In genomic region chr13:49546517-49546916, GRCm38 (mm10) we compare ENCODE assay signal across 13 mouse cellular contexts. TPM values are rescaled to one million over a fixed set of nuclear protein-coding genes. Genes with fewer than 3 reads are reported as not detected.
DNase-seq lines count a peak whose midpoint lies in the region; ATAC-seq and TF ChIP-seq lines count a peak whose summit lies in the region.
"Had no signal": no experiment of that assay in that cellular context is flagged by ENCODE, and none has a peak within 500 bp of the region (broad histone marks: within the 10 kb centered on the region; RNA-seq: fewer than 3 reads in every experiment).

No protein-coding gene starts in this region.

- peak overlapping the region; percentile 60 for H3K4me3 ChIP-seq in gastrocnemius, adult 2 months
- no peak overlapping the region for H3K4me3 ChIP-seq in kidney, adult 2 months (ENCODE audit: insufficient read depth, low read depth, low read length)
- H3K4me3 ChIP-seq: forebrain, embryonic 12.5 days; hindbrain, embryonic 15.5 days had no signal

- no peaks in the 10 kb centered on the region for H3K4me1 ChIP-seq in kidney, adult 2 months (ENCODE audit: control insufficient read depth, insufficient read depth, low read length)
- H3K4me1 ChIP-seq: forebrain, embryonic 12.5 days; hindbrain, embryonic 15.5 days had no signal

- ATAC-seq in megakaryocyte, adult 5-6 weeks (ENCODE audit: poor library complexity, severe bottlenecking): no peak
- ATAC-seq: Patski had no signal

- no peaks in the 10 kb centered on the region for H3K36me3 ChIP-seq in kidney, adult 2 months (ENCODE audit: control insufficient read depth, insufficient read depth, low read length)
- H3K36me3 ChIP-seq: forebrain, embryonic 12.5 days; hindbrain, embryonic 15.5 days had no signal

- 78% methylated on average over 1 of the region's 1 CpGs for WGBS in kidney, adult 2 months

- no peak for TF ChIP-seq CTCF in gastrocnemius, adult 2 months (IDR thresholded peaks at IDR 0.05)
- TF ChIP-seq CTCF in kidney, adult 2 months (conservative IDR thresholded peaks at IDR 0.05; ENCODE audit: insufficient read depth, insufficient read length, low read depth, low read length): no peak

- intact Hi-C loops in gastrocnemius, adult 2 months (cut with DNase I): no loop called here

- no peaks in the 10 kb centered on the region for H3K27me3 ChIP-seq in kidney, adult 2 months (replicated peaks; ENCODE audit: control insufficient read depth, insufficient read depth, low read length)
- H3K27me3 ChIP-seq: forebrain, embryonic 12.5 days; hindbrain, embryonic 15.5 days; Patski had no signal

- DNase-seq in gastrocnemius, adult 2 months: peak; percentile 26
- no peak for DNase-seq in gastrocnemius, postnatal 4 days (ENCODE audit: low spot score in 2 of 2)
- peak; percentile 68 for DNase-seq in heart, adult 8-10 months (ENCODE audit: low spot score)
- DNase-seq in kidney, adult 2 months: peak; percentile 41
- DNase-seq in lung, postnatal 14 days: peak; percentile 13
- no peak for DNase-seq in adrenal gland, postnatal 10 days
- no peak for DNase-seq in adrenal gland, postnatal 14 days
- DNase-seq: cerebellum, postnatal 14 days had no signal

- TF ChIP-seq POLR2A in kidney, adult 2 months (IDR thresholded peaks at IDR 0.05; ENCODE audit: low read depth, low read length): no peak

- peak overlapping the region; percentile 82 for H3K27ac ChIP-seq in gastrocnemius, adult 2 months
- peak overlapping the region; percentile 9; the same call in 1 of the 2 replicates for H3K27ac ChIP-seq in kidney, adult 2 months (ENCODE audit: insufficient read depth, low read depth, low read length)
- H3K27ac ChIP-seq: forebrain, embryonic 12.5 days; hindbrain, embryonic 15.5 days; macrophage had no signal

RNA-seq across cellular contexts. Expression of gene Aspn, which starts 2.3 kb away (rescaled TPM):
- 10 to 100 TPM; 13.0 to 19.6 TPM for total RNA-seq in gastrocnemius, adult 2 months (2021)
- total RNA-seq in gastrocnemius, postnatal 4 days (2021): 100 to 1,000 TPM; 194 to 215 TPM
- total RNA-seq in heart, adult 8-10 months (2022): 10 to 100 TPM in 3 of 4 experiments, 1 to 10 TPM in 1; 8.3 to 17.7 (median 15.3) TPM
- polyA plus RNA-seq in kidney, adult 2 months (2012; rRNA removed): 0.56 and 1.0 TPM in 2 replicates
- total RNA-seq in megakaryocyte, adult 5-6 weeks (2015): not detected in 2 replicates
- total RNA-seq in megakaryocyte, adult 5-6 weeks (2017): not detected in 2 replicates
- total RNA-seq in adrenal gland, postnatal 10 days (2021): 10 to 100 TPM; 34.8 to 50.4 TPM
- 21.8 and 25.0 TPM in 2 replicates for total RNA-seq in adrenal gland, postnatal 14 days (2021)
- polyA plus RNA-seq: macrophage, Patski had no signal

RNA-seq across cellular contexts. Expression of gene Omd, which starts 35.7 kb away (rescaled TPM):
- total RNA-seq in gastrocnemius, adult 2 months (2021): 1 to 10 TPM; 1.9 to 4.8 TPM
- 1 to 10 TPM in 1 of 2 experiments, under 1 TPM in 1; 0.93 to 1.5 TPM for total RNA-seq in gastrocnemius, postnatal 4 days (2021)
- total RNA-seq in heart, adult 8-10 months (2022): 1 to 10 TPM in 3 of 4 experiments, under 1 TPM in 1; 0.68 to 2.0 (median 1.1) TPM
- 0.69 and 0.70 TPM in 2 replicates for polyA plus RNA-seq in kidney, adult 2 months (2012; rRNA removed)
- total RNA-seq in megakaryocyte, adult 5-6 weeks (2015): not detected in 2 replicates
- not detected in 2 replicates for total RNA-seq in megakaryocyte, adult 5-6 weeks (2017)
- 1 to 10 TPM; 1.7 to 5.8 TPM for total RNA-seq in adrenal gland, postnatal 10 days (2021)
- total RNA-seq in adrenal gland, postnatal 14 days (2021): 3.8 and 6.4 TPM in 2 replicates
- polyA plus RNA-seq: macrophage had no signal

RNA-seq across cellular contexts. Expression of gene Ecm2, which starts 41.9 kb away (rescaled TPM):
- total RNA-seq in gastrocnemius, adult 2 months (2021): 10 to 100 TPM in 1 of 2 experiments, 1 to 10 TPM in 1; 8.0 to 15.0 TPM
- 10 to 100 TPM; 11.7 to 14.8 TPM for total RNA-seq in gastrocnemius, postnatal 4 days (2021)
- total RNA-seq in heart, adult 8-10 months (2022): 10 to 100 TPM; 10.8 to 14.2 (median 11.6) TPM
- polyA plus RNA-seq in kidney, adult 2 months (2012; rRNA removed): 2.0 and 3.0 TPM in 2 replicates
- total RNA-seq in megakaryocyte, adult 5-6 weeks (2015): not detected in 2 replicates
- 0.07 TPM in 1 of 2 replicates, not detected in the other for total RNA-seq in megakaryocyte, adult 5-6 weeks (2017)
- total RNA-seq in adrenal gland, postnatal 10 days (2021): 10 to 100 TPM; 10.0 to 10.9 TPM
- total RNA-seq in adrenal gland, postnatal 14 days (2021): 8.3 and 12.0 TPM in 2 replicates
- polyA plus RNA-seq: macrophage had no signal

RNA-seq across cellular contexts. Expression of gene Tes3-ps, which starts 53.4 kb away (rescaled TPM):
- total RNA-seq in gastrocnemius, adult 2 months (2021): 1 to 10 TPM; 1.7 to 2.4 TPM
- 1 to 10 TPM; 1.6 to 1.8 TPM for total RNA-seq in gastrocnemius, postnatal 4 days (2021)
- total RNA-seq in heart, adult 8-10 months (2022): 1 to 10 TPM in 2 of 4 experiments, under 1 TPM in 2; 0.73 to 1.3 (median 1.0) TPM
- polyA plus RNA-seq in kidney, adult 2 months (2012; rRNA removed): not detected in 2 replicates
- total RNA-seq in megakaryocyte, adult 5-6 weeks (2015): 0.71 and 1.1 TPM in 2 replicates
- total RNA-seq in megakaryocyte, adult 5-6 weeks (2017): 1.8 and 3.9 TPM in 2 replicates
- total RNA-seq in adrenal gland, postnatal 10 days (2021): 1 to 10 TPM; 1.1 to 1.3 TPM
- 1.3 TPM in 2 replicates for total RNA-seq in adrenal gland, postnatal 14 days (2021)

Comparison
In these comparisons a context has a peak if more than half of its experiments do, and no peak if none do; other contexts are left out.
1. DNase-seq: peak in gastrocnemius, adult 2 months (single experiment), heart, adult 8-10 months (single experiment), kidney, adult 2 months (single experiment) and lung, postnatal 14 days (single experiment); none in gastrocnemius, postnatal 4 days (0 of 2), adrenal gland, postnatal 10 days (single experiment) and adrenal gland, postnatal 14 days (single experiment).
2. RNA of gene Aspn, which starts 2.3 kb away (total RNA-seq): 194 to 215 TPM in gastrocnemius, postnatal 4 days, 34.8 to 50.4 TPM in adrenal gland, postnatal 10 days, 21.8 to 25.0 TPM in adrenal gland, postnatal 14 days, 13.0 to 19.6 TPM in gastrocnemius, adult 2 months and 8.3 to 17.7 TPM in heart, adult 8-10 months; not detected in megakaryocyte, adult 5-6 weeks; every median in the first group is over 4 times any median in the second.